Mouse (Mus musculus): ENCODE data around the gene Hhipl1.

Gene Hhipl1

GRCm38 (mm10) chr12:108278221-108278918 lies 27.7 kb upstream of the Hhipl1 start:
- DNase-seq, result peak in 1 of 2 experiments; percentile 31

- DNase-seq, result no peak
Measured at GRCm38 (mm10) chr12:108284455-108285224, 21.4 kb upstream of the Hhipl1 start.

- no peak for DNase-seq
Measured at GRCm38 (mm10) chr12:108285225-108286011, 20.7 kb upstream of the Hhipl1 start.

- peak in 1 of 2 experiments; percentile 33 for DNase-seq
Measured at GRCm38 (mm10) chr12:108286381-108286780, 19.7 kb upstream of the Hhipl1 start.

- DNase-seq, result peak; percentile 67 to 79
Measured at GRCm38 (mm10) chr12:108287011-108287410, 19.1 kb upstream of the Hhipl1 start.

GRCm38 (mm10) chr12:108288127-108288880 lies 17.8 kb upstream of the Hhipl1 start:
- peak; percentile 44 to 56 for DNase-seq

GRCm38 (mm10) chr12:108292419-108292818 lies 13.7 kb upstream of the Hhipl1 start:
- DNase-seq, result peak; percentile 26 to 51

- DNase-seq, result peak; percentile 87 to 90
Measured at GRCm38 (mm10) chr12:108292957-108293356, 13.1 kb upstream of the Hhipl1 start.

GRCm38 (mm10) chr12:108294620-108295019 lies 11.4 kb upstream of the Hhipl1 start:
- DNase-seq, result no peak

GRCm38 (mm10) chr12:108297033-108297432 lies 9.0 kb upstream of the Hhipl1 start:
- DNase-seq, result no peak

GRCm38 (mm10) chr12:108301006-108301405 lies 5.1 kb upstream of the Hhipl1 start:
- DNase-seq, result no peak

- no peak for DNase-seq
Measured at GRCm38 (mm10) chr12:108303778-108304365, 2.2 kb upstream of the Hhipl1 start.

GRCm38 (mm10) chr12:108305172-108305571 lies 898 bp upstream of the Hhipl1 start:
- DNase-seq, result no peak

GRCm38 (mm10) chr12:108307553-108307952 lies 1.5 kb downstream of the Hhipl1 start:
- DNase-seq, result peak; percentile 61 to 83

- DNase-seq, result no peak
Measured at GRCm38 (mm10) chr12:108308363-108308856, 2.3 kb downstream of the Hhipl1 start.

GRCm38 (mm10) chr12:108309116-108309794 lies 3.2 kb downstream of the Hhipl1 start:
- no peak for DNase-seq

- no peak for DNase-seq
Measured at GRCm38 (mm10) chr12:108310041-108310440, 4.0 kb downstream of the Hhipl1 start.

- DNase-seq, result no peak
Measured at GRCm38 (mm10) chr12:108310456-108311027, 4.5 kb downstream of the Hhipl1 start.

- DNase-seq, result no peak
Measured at GRCm38 (mm10) chr12:108311741-108312290, 5.7 kb downstream of the Hhipl1 start.

GRCm38 (mm10) chr12:108312432-108312851 lies 6.4 kb downstream of the Hhipl1 start:
- DNase-seq, result no peak

Data from cerebellum, postnatal 25 days (tissue).